Mouse (Mus musculus) limb, embryonic 13.5 days (tissue): Measurements from ENCODE around the gene Zscan10. TPM values are rescaled to one million over a fixed set of nuclear protein-coding genes. Genes with fewer than 3 reads are reported as not detected.

ENCODE experiments used
- polyA plus RNA-seq: library from polyadenylated mRNA; unstranded; fragments of >200 nt; fragmentation: Nextera tagmentation; extraction: Ambion mirVana; gene quantifications from 2 replicates; pipeline ENCODE4 v1.2.1, GENCODE M21; 2015

Zscan10 gene
- polyA plus RNA-seq, 1 experiment from 2014 or later = 0.57 TPM

Other genes starting within 250 kb of the Zscan10 start
- gene Vmn2r116, start 216.3 kb upstream of the Zscan10 start, polyA plus RNA-seq = not detected in 2 replicates
- not detected in 2 replicates for gene Vmn2r117, start 121.2 kb upstream of the Zscan10 start, polyA plus RNA-seq
- gene Zfp213, start 36.6 kb upstream of the Zscan10 start, polyA plus RNA-seq = 21.0 and 21.7 TPM in 2 replicates
- gene Zfp13, start 1.4 kb upstream of the Zscan10 start, polyA plus RNA-seq = 19.9 and 22.2 TPM in 2 replicates
- 0.81 and 1.0 TPM in 2 replicates for gene Mmp25, start 44.4 kb downstream of the Zscan10 start, polyA plus RNA-seq
- 1.7 and 2.2 TPM in 2 replicates for gene Bicdl2, start 59.6 kb downstream of the Zscan10 start, polyA plus RNA-seq
- gene Hcfc1r1, start 72.7 kb downstream of the Zscan10 start, polyA plus RNA-seq = 65.0 and 66.9 TPM in 2 replicates
- 45.6 and 48.4 TPM in 2 replicates for gene Thoc6, start 73.0 kb downstream of the Zscan10 start, polyA plus RNA-seq
- 15.4 and 17.1 TPM in 2 replicates for gene Tnfrsf12a, start 76.6 kb downstream of the Zscan10 start, polyA plus RNA-seq
- 16.8 and 19.8 TPM in 2 replicates for gene Cldn6, start 78.4 kb downstream of the Zscan10 start, polyA plus RNA-seq
- gene Cldn9, start 83.2 kb downstream of the Zscan10 start, polyA plus RNA-seq = 8.3 and 10.1 TPM in 2 replicates
- gene 1520401A03Rik, start 121.9 kb downstream of the Zscan10 start, polyA plus RNA-seq = 2.3 and 3.0 TPM in 2 replicates
- gene Pkmyt1, start 125.5 kb downstream of the Zscan10 start, polyA plus RNA-seq = 47.5 and 52.8 TPM in 2 replicates
- gene Paqr4, start 140.0 kb downstream of the Zscan10 start, polyA plus RNA-seq = 15.5 and 16.1 TPM in 2 replicates
- 39.5 and 46.3 TPM in 2 replicates for gene Kremen2, start 145.0 kb downstream of the Zscan10 start, polyA plus RNA-seq
- gene Flywch1, start 170.7 kb downstream of the Zscan10 start, polyA plus RNA-seq = 103 and 107 TPM in 2 replicates
- 68.0 and 70.5 TPM in 2 replicates for gene Flywch2, start 185.2 kb downstream of the Zscan10 start, polyA plus RNA-seq
- 606 and 615 TPM in 2 replicates for gene Srrm2, start 189.7 kb downstream of the Zscan10 start, polyA plus RNA-seq
- gene Elob, start 228.3 kb downstream of the Zscan10 start, polyA plus RNA-seq = 1,219 and 1,256 TPM in 2 replicates
- gene Prss33, start 235.2 kb downstream of the Zscan10 start, polyA plus RNA-seq = not detected in 2 replicates
- gene Prss32, start 243.0 kb downstream of the Zscan10 start, polyA plus RNA-seq = not detected in 2 replicates
- 1.7 and 2.4 TPM in 2 replicates for gene Prss41, start 243.3 kb downstream of the Zscan10 start, polyA plus RNA-seq